Mouse (Mus musculus): ENCODE data around the gene Tnni2. TPM values are rescaled to one million over a fixed set of nuclear protein-coding genes. Genes with fewer than 3 reads are reported as not detected.

Gene Tnni2
- polyA plus RNA-seq, 1 experiment from 2014 or later: 4.9 TPM

DNA sequence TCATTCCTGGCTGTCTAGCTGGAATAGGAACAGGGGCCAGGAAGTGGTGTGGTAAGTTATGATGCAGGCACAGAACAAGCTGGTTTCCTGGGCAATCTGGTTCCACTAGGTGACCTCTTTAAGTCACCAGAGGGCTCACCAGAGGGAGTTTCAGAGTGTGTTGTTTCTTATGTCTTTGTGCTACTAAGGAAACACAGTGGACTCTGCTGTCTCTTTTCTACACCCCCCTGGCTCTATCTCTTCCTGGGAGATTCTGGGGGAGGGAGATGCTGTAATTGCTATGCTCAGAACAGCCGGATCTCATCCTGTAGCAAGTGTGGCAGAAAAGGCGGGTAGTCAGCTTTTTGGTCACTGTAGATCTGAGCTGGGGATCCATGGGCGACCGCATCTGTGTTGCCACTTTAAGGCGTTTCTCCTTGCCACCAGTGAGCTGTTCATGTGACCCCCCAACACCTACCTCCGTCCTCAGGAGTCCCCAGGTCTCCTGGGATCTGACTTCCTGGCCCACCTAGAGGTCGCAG lies 28.6 kb downstream of the Tnni2 start:
- Histone ChIP-seq H3K9me3 (no peaks in the 10 kb centered on the region), H3K27ac (peak overlapping the region; percentile 90), H3K9ac (no peak overlapping the region), H3K4me1 (replicated peaks) (peaks cover 34% of the 10 kb centered on the region), H3K36me3 (no peaks in the 10 kb centered on the region), H3K27me3 (replicated peaks) (no peaks in the 10 kb centered on the region), H3K4me3 (replicated peaks) (no peak overlapping the region), H3K4me2 (replicated peaks) (no peak overlapping the region)
- ATAC-seq: no peak
- 68% methylated on average over 7 of the region's 7 CpGs for WGBS

DNA sequence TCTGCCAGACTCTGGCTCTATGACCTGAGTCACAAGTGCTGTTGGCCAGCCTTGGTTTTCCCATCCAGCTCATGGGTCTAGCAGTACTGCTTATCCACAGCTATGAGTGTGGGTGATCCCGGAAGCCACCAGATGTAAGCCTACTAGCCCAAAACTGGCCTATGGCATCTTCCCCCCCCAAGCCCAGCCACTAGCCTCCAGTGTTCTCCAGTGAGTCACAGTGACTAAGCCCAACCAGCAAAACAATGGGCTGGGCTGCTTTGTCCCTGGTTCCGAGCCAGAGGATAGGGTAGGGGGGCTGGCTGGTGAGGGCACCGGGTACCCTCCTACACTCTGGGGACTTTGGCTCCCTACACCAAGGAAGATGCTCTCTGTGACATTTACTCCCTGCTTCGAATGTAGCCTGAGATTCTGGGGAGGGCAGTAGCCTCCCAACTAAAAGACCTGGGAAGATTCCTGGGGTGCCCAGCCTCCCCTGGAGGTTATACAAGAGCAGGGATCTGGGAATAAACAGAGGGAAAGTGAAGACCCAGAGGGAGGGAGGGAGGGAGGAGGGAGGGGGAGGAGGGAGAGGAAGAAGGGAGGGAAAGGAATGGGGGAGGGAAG lies 29.3 kb downstream of the Tnni2 start:
- ATAC-seq: peak; percentile 68
- H3K4me3 ChIP-seq (replicated peaks): no peak overlapping the region
- peak overlapping the region; percentile 90 for H3K27ac ChIP-seq
- no peaks in the 10 kb centered on the region for H3K36me3 ChIP-seq
- H3K4me2 ChIP-seq (replicated peaks): peak overlapping the region; percentile 63
- 17% methylated on average over 4 of the region's 4 CpGs for WGBS
- no peaks in the 10 kb centered on the region for H3K9me3 ChIP-seq
- H3K4me1 ChIP-seq (replicated peaks): peaks cover 34% of the 10 kb centered on the region
- no peaks in the 10 kb centered on the region for H3K27me3 ChIP-seq (replicated peaks)
- H3K9ac ChIP-seq: no peak overlapping the region

DNA sequence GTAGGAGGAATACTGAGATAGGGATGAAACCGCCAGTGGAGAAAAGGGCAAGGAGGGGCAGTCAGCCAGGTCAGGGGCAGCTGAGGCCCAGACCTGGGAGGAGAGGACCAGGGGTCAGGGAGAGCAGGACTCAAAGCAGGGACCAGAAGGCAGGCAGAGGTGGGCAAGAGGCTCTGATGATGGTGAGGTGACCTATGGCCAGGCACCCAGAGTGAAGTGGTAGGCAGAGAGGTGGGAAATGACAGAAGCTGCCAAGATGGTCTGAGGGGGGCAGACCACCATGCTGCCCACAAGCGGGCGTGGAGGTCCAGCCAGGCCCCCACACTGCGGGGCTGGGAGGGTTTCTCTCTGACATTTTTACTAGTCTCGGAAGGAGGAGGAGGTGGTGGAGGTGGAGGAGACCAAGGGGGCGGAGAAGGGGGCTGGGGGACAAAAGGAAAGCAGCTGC lies 29.8 kb downstream of the Tnni2 start:
- peak overlapping the region; percentile 38 for H3K4me3 ChIP-seq (replicated peaks)
- H3K27me3 ChIP-seq (replicated peaks): no peaks in the 10 kb centered on the region
- H3K9ac ChIP-seq: peak overlapping the region; percentile 52
- H3K27ac ChIP-seq: peak overlapping the region; percentile 90
- ATAC-seq: peak; percentile 21
- peaks cover 34% of the 10 kb centered on the region for H3K4me1 ChIP-seq (replicated peaks)
- H3K36me3 ChIP-seq: no peaks in the 10 kb centered on the region
- H3K4me2 ChIP-seq (replicated peaks): peak overlapping the region; percentile 63
- no peaks in the 10 kb centered on the region for H3K9me3 ChIP-seq
- 37% methylated on average over 6 of the region's 6 CpGs for WGBS

DNA sequence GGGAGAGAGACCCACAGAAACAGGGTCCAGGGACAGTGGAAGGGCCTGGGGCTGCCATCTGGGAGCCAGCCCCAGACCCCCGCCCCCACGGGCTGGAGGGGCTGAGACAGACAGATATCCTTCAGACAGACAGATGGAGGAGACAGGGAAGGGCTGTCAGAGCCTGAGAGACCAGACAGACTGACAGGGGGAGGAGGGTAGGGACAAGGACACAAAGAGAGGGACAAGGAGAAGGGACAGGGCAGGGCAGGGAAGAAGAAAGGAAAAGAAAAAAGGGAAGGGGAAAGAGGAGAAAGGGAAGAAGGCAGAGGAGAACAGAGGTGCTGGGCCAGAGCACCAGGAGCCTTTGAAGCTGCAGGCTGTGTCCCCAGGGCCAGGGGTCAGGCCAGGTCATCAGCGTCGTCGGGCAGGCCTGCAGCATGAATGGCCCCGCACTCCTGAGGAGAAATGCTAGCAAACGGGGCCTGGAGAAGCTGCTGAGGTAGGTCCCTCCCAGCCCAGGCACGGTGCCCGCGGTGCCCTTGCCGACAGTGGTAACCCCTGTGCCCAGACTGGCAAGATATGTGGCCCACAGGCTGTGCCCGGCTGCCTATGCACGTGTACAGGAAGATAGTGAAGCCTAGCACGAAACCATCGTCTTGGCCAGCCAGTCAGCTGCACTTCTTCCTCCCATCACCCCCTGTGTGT lies 30.4 kb downstream of the Tnni2 start:
- Histone ChIP-seq H3K27me3 (replicated peaks) (no peaks in the 10 kb centered on the region), H3K4me2 (replicated peaks) (peak overlapping the region; percentile 63), H3K36me3 (no peaks in the 10 kb centered on the region), H3K9me3 (no peaks in the 10 kb centered on the region), H3K4me1 (replicated peaks) (peaks cover 34% of the 10 kb centered on the region), H3K27ac (peak overlapping the region; percentile 90), H3K4me3 (replicated peaks) (peak overlapping the region; percentile 38), H3K9ac (peak overlapping the region; percentile 52)
- WGBS: 29% methylated on average over 15 of the region's 15 CpGs
- ATAC-seq: no peak

DNA sequence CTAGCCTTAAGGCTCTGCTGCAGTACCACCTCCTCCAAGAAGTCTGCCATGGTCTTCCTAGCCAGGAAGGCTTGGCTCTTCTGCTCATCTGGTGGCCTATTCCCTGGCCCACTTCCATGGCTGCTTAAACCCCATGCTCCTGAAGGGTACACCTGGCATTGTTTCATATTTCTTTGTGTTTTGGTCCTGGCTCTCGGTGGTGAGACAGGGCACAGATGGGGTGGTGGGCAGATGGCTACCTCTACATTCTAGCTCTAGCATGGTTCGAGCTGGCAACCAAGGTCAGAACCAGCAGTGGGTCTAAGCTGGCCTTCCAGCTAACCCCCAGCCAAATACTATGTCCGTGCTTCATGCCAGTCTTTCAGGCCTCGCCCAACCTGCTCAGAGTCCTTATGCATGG lies 31.3 kb downstream of the Tnni2 start:
- Histone ChIP-seq H3K27me3 (replicated peaks) (no peaks in the 10 kb centered on the region), H3K9ac (peak overlapping the region; percentile 52), H3K4me2 (replicated peaks) (peak overlapping the region; percentile 63), H3K9me3 (no peaks in the 10 kb centered on the region), H3K4me3 (replicated peaks) (peak overlapping the region; percentile 38), H3K36me3 (no peaks in the 10 kb centered on the region), H3K27ac (peak overlapping the region; percentile 90), H3K4me1 (replicated peaks) (peaks cover 40% of the 10 kb centered on the region)
- no peak for ATAC-seq
- 81% methylated on average over 4 of the region's 4 CpGs for WGBS

GRCm38 (mm10) chr7:142473476-142473875 lies 31.9 kb downstream of the Tnni2 start:
- H3K27ac ChIP-seq: peak overlapping the region; percentile 90
- ATAC-seq: no peak
- H3K36me3 ChIP-seq: no peaks in the 10 kb centered on the region
- WGBS: 70% methylated on average over 2 of the region's 2 CpGs
- H3K4me2 ChIP-seq (replicated peaks): peak overlapping the region; percentile 63
- no peaks in the 10 kb centered on the region for H3K9me3 ChIP-seq
- peak overlapping the region; percentile 38 for H3K4me3 ChIP-seq (replicated peaks)
- H3K27me3 ChIP-seq (replicated peaks): no peaks in the 10 kb centered on the region
- H3K9ac ChIP-seq: peak overlapping the region; percentile 52
- H3K4me1 ChIP-seq (replicated peaks): peaks cover 45% of the 10 kb centered on the region

DNA sequence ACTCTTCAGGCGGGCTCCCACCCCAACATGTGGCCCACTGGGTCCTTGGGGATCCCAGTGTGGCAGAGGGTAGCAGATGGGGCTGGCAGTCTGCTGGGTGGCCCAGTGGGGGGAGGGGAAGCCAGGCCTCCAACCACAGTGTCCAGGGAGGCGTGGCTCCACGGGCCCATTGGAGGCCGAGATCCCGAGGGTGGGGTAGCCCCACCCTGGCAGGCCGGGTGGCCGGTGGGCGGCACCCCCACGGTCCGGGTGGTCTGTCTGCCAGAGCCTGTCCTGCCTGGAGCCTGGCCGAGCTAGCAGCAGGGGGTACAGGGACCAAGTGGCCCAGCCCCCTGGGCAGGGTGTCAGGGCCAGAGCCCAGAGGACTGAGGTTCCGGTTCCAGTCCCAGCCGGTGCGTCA lies 33.2 kb downstream of the Tnni2 start:
- H3K27ac ChIP-seq: peak overlapping the region; percentile 63
- peaks cover 50% of the 10 kb centered on the region for H3K4me1 ChIP-seq (replicated peaks)
- no peaks in the 10 kb centered on the region for H3K36me3 ChIP-seq
- peak; percentile 32 for ATAC-seq
- no peaks in the 10 kb centered on the region for H3K9me3 ChIP-seq
- peak overlapping the region; percentile 38 for H3K4me3 ChIP-seq (replicated peaks)
- peak overlapping the region; percentile 60 for H3K9ac ChIP-seq
- H3K4me2 ChIP-seq (replicated peaks): peak overlapping the region; percentile 63
- H3K27me3 ChIP-seq (replicated peaks): no peaks in the 10 kb centered on the region
- 47% methylated on average over 14 of the region's 14 CpGs for whole genome bisulfite sequencing

DNA sequence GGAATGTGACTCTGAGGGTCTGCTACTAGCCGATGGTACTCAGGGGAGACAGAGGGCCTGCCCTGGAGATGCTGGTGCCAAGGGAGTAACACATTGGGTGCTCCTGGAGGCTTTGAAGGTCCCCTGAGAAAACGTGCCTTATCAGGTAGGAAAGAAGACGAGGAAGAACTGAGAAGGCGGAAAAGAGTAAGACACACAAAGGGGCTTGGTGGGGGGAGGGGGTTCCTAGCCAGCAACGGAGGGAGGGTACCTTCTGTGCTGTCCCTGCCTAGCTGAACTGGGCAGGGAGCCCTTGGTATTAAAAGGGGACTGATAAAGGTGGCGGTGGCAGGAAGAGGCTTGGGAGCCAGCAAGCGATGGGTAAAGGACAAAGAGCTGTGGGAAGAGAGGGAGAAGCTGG lies 34.0 kb downstream of the Tnni2 start:
- peak overlapping the region; percentile 63 for H3K27ac ChIP-seq
- peaks cover 51% of the 10 kb centered on the region for H3K4me1 ChIP-seq (replicated peaks)
- no peaks in the 10 kb centered on the region for H3K27me3 ChIP-seq (replicated peaks)
- peak overlapping the region; percentile 60 for H3K9ac ChIP-seq
- peak overlapping the region; percentile 63 for H3K4me2 ChIP-seq (replicated peaks)
- 54% methylated on average over 7 of the region's 7 CpGs for WGBS
- no peak for ATAC-seq
- no peaks in the 10 kb centered on the region for H3K36me3 ChIP-seq
- no peaks in the 10 kb centered on the region for H3K9me3 ChIP-seq
- peak overlapping the region; percentile 38 for H3K4me3 ChIP-seq (replicated peaks)

DNA sequence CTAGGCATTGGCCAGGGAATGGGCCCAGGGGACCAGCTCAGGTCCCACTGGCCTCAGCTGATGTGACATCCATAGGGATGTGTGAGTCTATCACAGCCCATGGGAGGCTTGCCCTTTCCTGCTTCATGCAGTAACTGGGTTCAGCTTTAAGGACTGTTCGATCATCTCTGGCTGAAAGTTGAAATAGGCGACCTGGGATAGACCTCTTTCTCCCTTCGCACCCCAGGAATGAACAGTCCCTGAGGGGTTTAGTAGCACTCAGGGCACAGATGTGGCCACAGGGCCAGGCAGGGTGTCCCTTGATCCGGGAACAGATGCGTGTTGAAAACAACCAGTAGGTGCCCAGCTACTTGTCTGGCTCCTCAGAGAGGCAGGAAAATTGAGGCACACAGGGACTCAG lies 34.7 kb downstream of the Tnni2 start:
- Histone ChIP-seq H3K9me3 (no peaks in the 10 kb centered on the region), H3K27ac (peak overlapping the region; percentile 63), H3K36me3 (no peaks in the 10 kb centered on the region), H3K27me3 (replicated peaks) (no peaks in the 10 kb centered on the region), H3K4me1 (replicated peaks) (peaks cover 51% of the 10 kb centered on the region), H3K4me2 (replicated peaks) (peak overlapping the region; percentile 63), H3K4me3 (replicated peaks) (peak overlapping the region; percentile 38), H3K9ac (peak overlapping the region; percentile 60)
- WGBS: 86% methylated on average over 5 of the region's 5 CpGs
- ATAC-seq: no peak

DNA sequence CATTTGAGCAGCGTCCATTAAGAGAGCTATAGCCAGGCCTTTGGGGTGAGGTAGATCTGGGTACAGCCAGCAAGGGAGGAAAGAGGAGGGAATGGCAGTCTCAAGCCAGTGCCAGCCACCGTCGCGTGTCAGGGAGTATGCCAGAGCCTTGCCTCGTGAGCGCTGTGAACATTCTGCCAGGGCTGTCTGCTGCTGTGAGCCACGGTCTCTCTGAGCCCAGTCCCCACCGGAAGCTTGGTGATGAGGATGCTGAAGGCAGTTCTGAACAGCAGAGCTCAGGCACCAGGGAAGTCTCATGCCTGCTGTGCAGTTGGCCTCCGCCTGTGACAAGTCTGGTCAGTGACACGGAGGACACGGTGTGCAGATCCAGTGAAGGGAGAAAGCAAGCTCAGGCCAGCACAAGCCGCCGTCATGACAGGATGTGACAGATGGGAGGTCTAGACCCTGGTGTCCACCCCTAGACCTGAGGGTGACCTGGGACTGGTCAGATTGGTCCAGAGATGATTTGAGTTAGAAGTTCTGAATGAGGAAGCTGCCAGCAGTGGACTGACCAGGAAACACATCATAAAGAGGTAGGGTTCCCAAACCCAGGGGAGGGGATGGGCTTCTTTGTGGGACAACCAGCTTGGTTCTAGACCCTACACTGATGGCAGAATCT lies 35.3 kb downstream of the Tnni2 start:
- no peaks in the 10 kb centered on the region for H3K36me3 ChIP-seq
- H3K9ac ChIP-seq: peak overlapping the region; percentile 60
- H3K9me3 ChIP-seq: no peaks in the 10 kb centered on the region
- H3K4me3 ChIP-seq (replicated peaks): peak overlapping the region; percentile 38
- peak overlapping the region; percentile 63 for H3K4me2 ChIP-seq (replicated peaks)
- no peaks in the 10 kb centered on the region for H3K27me3 ChIP-seq (replicated peaks)
- H3K27ac ChIP-seq: peak overlapping the region; percentile 63
- H3K4me1 ChIP-seq (replicated peaks): peaks cover 52% of the 10 kb centered on the region
- ATAC-seq: no peak
- WGBS: 75% methylated on average over 13 of the region's 13 CpGs

DNA sequence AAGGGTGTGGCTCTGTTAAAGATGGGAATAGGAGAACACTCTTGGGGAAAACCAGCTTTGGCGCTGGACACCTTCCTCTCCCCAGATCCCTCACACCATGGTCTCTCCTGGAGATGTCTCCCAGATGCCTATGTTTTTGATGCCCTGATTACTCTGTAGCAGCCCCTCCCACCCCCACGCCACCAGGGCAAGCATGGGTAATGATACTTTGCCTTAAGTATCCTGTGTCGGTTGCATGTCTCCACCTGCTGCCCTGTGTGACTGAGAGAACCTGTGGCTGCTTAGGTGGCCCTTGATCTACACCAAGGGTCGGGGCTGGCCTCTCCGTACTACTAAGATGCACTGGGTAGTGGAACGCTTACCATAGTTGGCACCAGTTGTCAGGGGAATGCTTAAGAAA lies 36.4 kb downstream of the Tnni2 start:
- Histone ChIP-seq H3K4me2 (replicated peaks) (peak overlapping the region; percentile 63), H3K27ac (peak overlapping the region; percentile 96), H3K27me3 (replicated peaks) (no peaks in the 10 kb centered on the region), H3K9ac (peak overlapping the region; percentile 60; the same call in 1 of the 2 replicates), H3K9me3 (no peaks in the 10 kb centered on the region), H3K4me3 (replicated peaks) (peak overlapping the region; percentile 5; the same call in 1 of the 2 replicates), H3K36me3 (no peaks in the 10 kb centered on the region), H3K4me1 (replicated peaks) (peaks cover 55% of the 10 kb centered on the region)
- no peak for ATAC-seq
- WGBS: 85% methylated on average over 6 of the region's 6 CpGs

DNA sequence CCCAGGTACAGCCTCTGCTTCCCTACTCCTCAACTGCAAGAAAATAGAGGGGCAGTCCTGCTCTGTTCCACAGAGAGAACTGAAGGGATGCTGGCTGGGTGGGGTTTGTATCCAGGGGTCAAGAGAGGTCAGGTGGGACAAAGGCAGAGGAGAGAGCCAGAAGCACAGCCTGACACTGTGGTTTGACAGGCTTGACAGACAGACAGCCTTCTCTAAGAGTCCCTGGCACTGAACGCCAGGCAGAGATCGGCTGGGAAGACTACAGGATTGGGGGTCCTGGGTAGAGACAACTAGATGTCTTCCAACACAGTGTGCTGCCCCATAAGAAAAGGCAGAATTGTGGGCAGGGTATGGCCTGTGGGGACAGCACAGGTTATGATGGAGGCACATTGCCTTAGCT lies 37.0 kb downstream of the Tnni2 start:
- Histone ChIP-seq H3K27ac (peak overlapping the region; percentile 96), H3K9ac (peak overlapping the region; percentile 3), H3K4me3 (replicated peaks) (0 out of 2 replicates have a peak overlapping the region, but pooled peaks have one; percentile 5), H3K36me3 (no peaks in the 10 kb centered on the region), H3K4me1 (replicated peaks) (peaks cover 61% of the 10 kb centered on the region), H3K4me2 (replicated peaks) (peak overlapping the region; percentile 63), H3K9me3 (no peaks in the 10 kb centered on the region), H3K27me3 (replicated peaks) (no peaks in the 10 kb centered on the region)
- WGBS: 83% methylated on average over 2 of the region's 2 CpGs
- ATAC-seq: no peak

Data from intestine, embryonic 15.5 days (tissue).